Mouse (Mus musculus) heart, embryonic 13.5 days (tissue): ENCODE measurements around the gene Ric8b. TPM values are rescaled to one million over a fixed set of nuclear protein-coding genes. Genes with fewer than 3 reads are reported as not detected.

Experiments used
- ATAC-seq: fragments of 200-750 bp; cut with Nextera tagmentation; 2 replicates; pipeline ENCODE4 v1.8.0; 2017; ENCODE audit warnings: moderate TSS enrichment; ENCODE audit not compliant: insufficient number of reproducible peaks, low FRiP score, low TSS enrichment; ENCODE audit errors: extremely low read depth
- H3K27ac ChIP-seq: fragments of 300-500 bp; sonication (generic); replicated peaks from 2 replicates; pipeline ENCODE4 v1.5.1; 2015; ENCODE audit warnings: moderate library complexity, mild to moderate bottlenecking, inconsistent platforms
- H3K27me3 ChIP-seq: fragments of 300-500 bp; sonication (generic); replicated peaks from 2 replicates; pipeline ENCODE4 v1.6.1; 2015; ENCODE audit warnings: mild to moderate bottlenecking, inconsistent platforms
- H3K36me3 ChIP-seq: fragments of 300-500 bp; sonication (generic); 2 replicates; pipeline ENCODE4 v1.6.1; 2015; ENCODE audit warnings: mild to moderate bottlenecking, inconsistent platforms
- H3K4me1 ChIP-seq: fragments of 300-500 bp; sonication (generic); 2 replicates; pipeline ENCODE4 v1.6.1; 2015; ENCODE audit warnings: inconsistent platforms
- H3K4me2 ChIP-seq: fragments of 300-500 bp; sonication (generic); 2 replicates; pipeline ENCODE4 v1.6.1; 2015; ENCODE audit warnings: inconsistent platforms, mild to moderate bottlenecking, moderate library complexity
- H3K4me3 ChIP-seq: fragments of 300-500 bp; sonication (generic); 2 replicates; pipeline ENCODE4 v1.5.1; 2015; ENCODE audit warnings: moderate library complexity, mild to moderate bottlenecking, inconsistent platforms
- H3K9ac ChIP-seq: fragments of 300-500 bp; sonication (generic); 2 replicates; pipeline ENCODE4 v1.6.1; 2015; ENCODE audit warnings: inconsistent platforms, mild to moderate bottlenecking, moderate library complexity
- H3K9me3 ChIP-seq: fragments of 300-500 bp; sonication (generic); 2 replicates; pipeline ENCODE4 v1.6.1; 2016; ENCODE audit warnings: inconsistent platforms
- WGBS: fragments of 180-500 bp; shearing (Covaris S2); methylation state at CpG from one replicate; pipeline ENCODE4 v1.1.7; 2015; ENCODE audit warnings: mixed read lengths; 5-methylcytosine and 5-hydroxymethylcytosine counted together
- polyA plus RNA-seq: library from polyadenylated mRNA; unstranded; fragments of >200 nt; fragmentation: Nextera tagmentation; extraction: Ambion mirVana; gene quantifications from 2 replicates; pipeline ENCODE4 v1.2.1, GENCODE M21; 2015

Ric8b gene
- polyA plus RNA-seq = 14.3 and 15.4 TPM in 2 replicates

- ATAC-seq = peak; percentile 93
- H3K4me1 ChIP-seq = peaks cover 31% of the 10 kb centered on the region
- under 1% methylated on average over 51 of the region's 51 CpGs for WGBS
- peak within 1 kb of the TSS; percentile 93 for H3K9ac ChIP-seq
- peak within 1 kb of the TSS; percentile 92 for H3K4me2 ChIP-seq
- peak within 1 kb of the TSS; percentile 87 for H3K4me3 ChIP-seq
- H3K27ac ChIP-seq = peak within 1 kb of the TSS; percentile 97
- H3K9me3 ChIP-seq = no peaks in the 10 kb centered on the region
- no peaks in the 10 kb centered on the region for H3K27me3 ChIP-seq
- H3K36me3 ChIP-seq = no peaks in the 10 kb centered on the region
Observed at GRCm38 (mm10) chr10:84916810-84917730, at the start of gene Ric8b. Gene Ric8b, plus strand, starts transcription at chr10:84917616.

DNA sequence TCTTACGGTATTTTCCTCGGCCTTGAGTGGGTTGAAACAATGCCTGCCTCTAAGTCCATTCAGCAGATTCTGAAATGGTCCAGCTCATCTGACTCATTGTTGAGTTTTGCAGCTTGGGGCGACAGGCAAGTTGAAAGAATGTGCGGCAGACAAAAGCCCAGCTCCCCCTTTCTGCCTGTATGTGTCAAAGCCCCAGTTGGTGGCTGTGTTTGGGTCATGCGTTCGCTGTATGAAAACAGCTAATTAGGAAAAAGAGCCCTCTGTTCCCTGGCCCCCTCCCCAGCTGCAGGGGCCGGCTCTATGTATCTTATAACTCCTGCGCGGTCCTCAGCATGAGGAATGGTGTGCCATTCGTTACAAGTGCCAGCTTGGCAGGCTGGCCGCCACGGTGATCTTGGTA is 46.1 kb upstream of the Ric8b start:
- H3K9ac ChIP-seq = no peak overlapping the region

DNA sequence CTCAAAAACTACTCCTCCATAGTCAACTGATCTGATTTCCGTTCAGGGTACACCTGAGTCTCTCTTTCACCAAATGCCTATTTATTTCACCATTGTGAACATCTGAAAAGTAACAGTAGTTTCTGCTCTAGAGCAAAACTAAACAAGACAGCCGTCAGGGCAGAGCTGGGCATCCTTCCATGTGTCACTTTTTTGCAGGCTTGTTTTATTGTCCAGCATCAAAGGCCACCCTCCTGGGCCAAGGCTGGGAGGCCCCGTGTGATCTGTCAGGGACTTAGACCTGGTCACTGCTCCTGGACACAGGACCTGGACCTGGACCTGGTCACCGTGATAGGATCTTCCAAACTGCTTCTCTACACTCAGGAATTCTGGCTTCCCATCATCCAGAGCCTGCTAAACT is 45.5 kb upstream of the Ric8b start:
- WGBS = 74% methylated on average over 4 of the region's 4 CpGs
- H3K4me1 ChIP-seq = no peaks in the 10 kb centered on the region
- H3K27ac ChIP-seq = no peak overlapping the region
- H3K9ac ChIP-seq = no peak overlapping the region
- H3K36me3 ChIP-seq = no peaks in the 10 kb centered on the region
- H3K4me3 ChIP-seq = no peak overlapping the region
- H3K4me2 ChIP-seq = no peak overlapping the region
- peaks cover 39% of the 10 kb centered on the region for H3K27me3 ChIP-seq
- ATAC-seq = no peak
- no peaks in the 10 kb centered on the region for H3K9me3 ChIP-seq

More for the DNA sequence above, 46.1 kb upstream of the Ric8b start:
- ATAC-seq = no peak
- H3K4me2 ChIP-seq = no peak overlapping the region
- H3K27ac ChIP-seq = no peak overlapping the region
- no peaks in the 10 kb centered on the region for H3K36me3 ChIP-seq
- WGBS = 77% methylated on average over 12 of the region's 12 CpGs
- H3K4me1 ChIP-seq = no peaks in the 10 kb centered on the region
- H3K27me3 ChIP-seq = peaks cover 43% of the 10 kb centered on the region
- H3K4me3 ChIP-seq = no peak overlapping the region
- H3K9me3 ChIP-seq = no peaks in the 10 kb centered on the region

DNA sequence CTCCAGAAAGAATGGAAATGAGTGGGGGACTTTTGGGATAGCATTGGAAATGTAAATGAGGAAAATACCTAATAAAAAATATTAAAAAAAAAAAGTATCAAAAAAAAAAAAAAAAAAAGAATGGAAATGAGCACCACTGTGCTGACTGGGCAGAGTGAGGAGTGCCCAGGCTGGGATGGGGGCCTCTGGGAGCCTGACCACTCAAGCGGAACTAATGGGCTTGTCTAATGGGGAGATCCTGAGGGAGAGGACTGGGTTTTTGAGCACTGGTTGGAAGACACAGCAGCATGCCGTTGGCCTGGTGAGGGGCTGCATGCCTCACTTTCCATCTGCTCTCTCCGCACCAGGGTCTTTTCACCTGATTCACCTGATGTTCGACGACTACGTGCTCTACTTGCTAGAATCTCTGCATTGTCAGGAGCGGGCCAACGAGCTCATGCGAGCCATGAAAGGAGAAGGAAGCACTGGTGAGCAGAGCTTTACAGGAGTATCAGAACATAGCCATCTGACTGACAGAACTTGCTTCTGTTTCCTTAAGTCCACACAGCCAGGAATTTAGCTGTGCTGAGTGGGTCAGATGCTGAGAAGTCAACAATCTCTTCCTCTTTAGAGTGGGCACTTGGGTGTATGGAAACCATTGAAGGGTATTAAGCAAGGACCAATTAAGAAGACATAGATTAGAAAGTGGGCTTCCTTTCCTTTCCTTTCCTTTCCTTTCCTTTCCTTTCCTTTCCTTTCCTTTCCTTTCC is 37.4 kb upstream of the Ric8b start:
- WGBS = 77% methylated on average over 9 of the region's 9 CpGs
- Histone ChIP-seq H3K36me3 (no peaks in the 10 kb centered on the region), H3K4me3 (no peak overlapping the region), H3K9me3 (no peaks in the 10 kb centered on the region), H3K9ac (no peak overlapping the region), H3K4me1 (no peaks in the 10 kb centered on the region), H3K27ac (no peak overlapping the region), H3K4me2 (no peak overlapping the region), H3K27me3 (peaks cover 11% of the 10 kb centered on the region)
- ATAC-seq = no peak

DNA sequence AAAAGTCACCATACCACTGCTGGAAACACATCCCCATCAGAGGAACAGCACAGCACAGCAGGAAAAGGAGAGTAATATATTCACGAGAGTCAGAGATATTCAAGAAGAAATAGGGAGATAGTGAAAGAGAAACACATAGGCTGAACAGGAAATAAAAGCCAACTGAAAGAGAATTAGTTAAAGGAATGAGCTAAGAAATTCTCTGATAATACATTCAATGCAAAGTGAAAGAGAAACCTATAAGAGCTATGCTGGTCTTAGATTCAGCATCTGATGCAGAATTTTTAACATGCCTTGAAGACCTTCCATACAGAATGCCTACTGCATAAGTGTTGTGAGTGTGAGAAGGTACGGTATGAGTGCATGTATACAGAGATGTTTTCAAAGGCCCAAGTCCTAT is 34.9 kb upstream of the Ric8b start:
- 59% methylated on average over 2 of the region's 2 CpGs for WGBS
- Histone ChIP-seq H3K36me3 (no peaks in the 10 kb centered on the region), H3K4me2 (no peak overlapping the region), H3K4me1 (no peaks in the 10 kb centered on the region), H3K27ac (no peak overlapping the region), H3K27me3 (peaks cover 14% of the 10 kb centered on the region), H3K4me3 (no peak overlapping the region), H3K9ac (no peak overlapping the region), H3K9me3 (no peaks in the 10 kb centered on the region)
- no peak for ATAC-seq

- no peak for ATAC-seq
- Histone ChIP-seq H3K27me3 (peaks cover 18% of the 10 kb centered on the region; the same call in 1 of the 2 replicates), H3K27ac (no peak overlapping the region), H3K4me2 (no peak overlapping the region), H3K4me1 (no peaks in the 10 kb centered on the region), H3K36me3 (no peaks in the 10 kb centered on the region), H3K9ac (no peak overlapping the region), H3K4me3 (no peak overlapping the region), H3K9me3 (no peaks in the 10 kb centered on the region)
- 62% methylated on average over 5 of the region's 5 CpGs for WGBS
Observed at GRCm38 (mm10) chr10:84885341-84885884, 32.0 kb upstream of the Ric8b start.

DNA sequence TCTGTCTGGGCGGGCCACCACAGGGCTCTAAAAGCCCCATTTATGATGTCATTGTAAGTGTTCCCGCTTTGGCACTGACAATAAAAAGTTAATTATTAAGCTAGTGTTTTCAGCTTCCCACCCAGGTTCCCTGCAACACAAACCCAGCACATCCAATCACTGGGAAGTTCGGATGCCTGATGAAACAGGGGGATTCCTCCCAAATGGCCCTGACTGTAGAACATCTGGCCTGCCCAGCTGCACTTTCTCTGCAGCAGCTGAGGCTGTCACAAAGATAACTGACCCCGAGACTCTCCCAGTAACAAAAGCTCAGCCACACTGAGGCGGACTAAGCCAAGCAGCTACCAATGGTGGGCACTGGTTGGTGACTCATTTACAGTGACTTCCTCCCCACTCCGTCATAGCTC is 31.2 kb upstream of the Ric8b start:
- no peak overlapping the region for H3K9ac ChIP-seq
- 30% methylated on average over 6 of the region's 6 CpGs for WGBS
- 0 out of 2 replicates have a peak overlapping the region, but pooled peaks have one; percentile 1 for H3K4me2 ChIP-seq
- no peaks in the 10 kb centered on the region for H3K9me3 ChIP-seq
- no peak overlapping the region for H3K4me3 ChIP-seq
- H3K27ac ChIP-seq = no peak overlapping the region
- no peaks in the 10 kb centered on the region for H3K4me1 ChIP-seq
- peaks cover 18% of the 10 kb centered on the region; the same call in 1 of the 2 replicates for H3K27me3 ChIP-seq
- no peaks in the 10 kb centered on the region for H3K36me3 ChIP-seq
- no peak for ATAC-seq

GRCm38 (mm10) chr10:84886785-84887184 is 30.6 kb upstream of the Ric8b start:
- Histone ChIP-seq H3K4me2 (0 out of 2 replicates have a peak overlapping the region, but pooled peaks have one; percentile 1), H3K27me3 (peaks cover 18% of the 10 kb centered on the region; the same call in 1 of the 2 replicates), H3K9ac (no peak overlapping the region), H3K36me3 (no peaks in the 10 kb centered on the region), H3K27ac (no peak overlapping the region), H3K4me3 (no peak overlapping the region), H3K9me3 (no peaks in the 10 kb centered on the region), H3K4me1 (no peaks in the 10 kb centered on the region)
- ATAC-seq = no peak
- 75% methylated on average over 8 of the region's 8 CpGs for WGBS

- ATAC-seq = no peak
- Histone ChIP-seq H3K27me3 (peaks cover 14% of the 10 kb centered on the region; the same call in 1 of the 2 replicates), H3K4me1 (no peaks in the 10 kb centered on the region), H3K9me3 (no peaks in the 10 kb centered on the region), H3K9ac (no peak overlapping the region), H3K27ac (no peak overlapping the region), H3K4me3 (no peak overlapping the region), H3K4me2 (no peak overlapping the region), H3K36me3 (no peaks in the 10 kb centered on the region)
- 46% methylated on average over 4 of the region's 4 CpGs for WGBS
Observed at GRCm38 (mm10) chr10:84889096-84889846, 28.1 kb upstream of the Ric8b start.

GRCm38 (mm10) chr10:84895810-84896358 is 21.5 kb upstream of the Ric8b start:
- Histone ChIP-seq H3K27ac (no peak overlapping the region), H3K36me3 (no peaks in the 10 kb centered on the region), H3K4me1 (peaks cover 17% of the 10 kb centered on the region), H3K9ac (no peak overlapping the region), H3K27me3 (no peaks in the 10 kb centered on the region), H3K9me3 (no peaks in the 10 kb centered on the region), H3K4me3 (no peak overlapping the region), H3K4me2 (no peak overlapping the region)
- WGBS = 84% methylated on average over 10 of the region's 10 CpGs
- ATAC-seq = no peak
